Mouse (Mus musculus) T-helper 17 cell (primary cell): ENCODE measurements around the gene Pyy.

ENCODE experiments used
- in situ Hi-C, 2 experiments: fragments of 300-600 bp; cut with MboI, MseI; formaldehyde crosslinking; loops; 1 replicate in 1 of 2; 2 replicates in 1 of 2; pipeline ENCODE4 v1.15.1; 2025; ENCODE audit warnings: high pct_unique_total_duplicates in 2 of 2

The Pyy gene

GRCm38 (mm10) chr11:102096887-102097391 lies 10.7 kb downstream of the Pyy start:
- in situ Hi-C loops = no loop called here

GRCm38 (mm10) chr11:102096446-102096845 lies 11.2 kb downstream of the Pyy start:
- in situ Hi-C loops = no loop called here

GRCm38 (mm10) chr11:102095676-102096075 lies 12.0 kb downstream of the Pyy start:
- in situ Hi-C loops = no loop called here

GRCm38 (mm10) chr11:102089088-102089808 lies 18.4 kb downstream of the Pyy start:
- in situ Hi-C loops = no loop called here

- in situ Hi-C loops = no loop called here
Observed at GRCm38 (mm10) chr11:102087931-102088898, 19.4 kb downstream of the Pyy start, which contains the start of gene Mpp2. Gene Mpp2 (minus strand): TSS chr11:102088515.

- in situ Hi-C loops = no loop called here
Observed at GRCm38 (mm10) chr11:102087081-102087751, 20.4 kb downstream of the Pyy start.

GRCm38 (mm10) chr11:102086331-102086730 lies 21.3 kb downstream of the Pyy start:
- in situ Hi-C loops = no loop called here

GRCm38 (mm10) chr11:102084159-102084558 lies 23.5 kb downstream of the Pyy start:
- in situ Hi-C loops = no loop called here

- in situ Hi-C loops = no loop called here
Observed at GRCm38 (mm10) chr11:102083193-102083592, 24.4 kb downstream of the Pyy start.

- in situ Hi-C loops = no loop called here
Observed at GRCm38 (mm10) chr11:102082322-102082721, 25.3 kb downstream of the Pyy start.

GRCm38 (mm10) chr11:102073722-102074121 lies 33.9 kb downstream of the Pyy start:
- in situ Hi-C loops = no loop called here

GRCm38 (mm10) chr11:102072729-102073128 lies 34.9 kb downstream of the Pyy start:
- in situ Hi-C loops = no loop called here

GRCm38 (mm10) chr11:102070426-102070825 lies 37.2 kb downstream of the Pyy start:
- in situ Hi-C loops = no loop called here

GRCm38 (mm10) chr11:102069633-102070032 lies 38.0 kb downstream of the Pyy start:
- in situ Hi-C loops = loop anchor here (5.0 kb wide), 2 partner anchors 68 to 78 kb away; partner anchors contain the start of gene Nags (in 1 of the 2)

- in situ Hi-C loops = loop anchor here (5.0 kb wide), 2 partner anchors 68 to 78 kb away; partner anchors contain the start of gene Nags (in 1 of the 2)
Observed at GRCm38 (mm10) chr11:102068969-102069368, 38.7 kb downstream of the Pyy start.

GRCm38 (mm10) chr11:102063076-102063475 lies 44.6 kb downstream of the Pyy start:
- in situ Hi-C loops = no loop called here

GRCm38 (mm10) chr11:102061941-102062473 lies 45.6 kb downstream of the Pyy start:
- in situ Hi-C loops = no loop called here

- in situ Hi-C loops = no loop called here
Observed at GRCm38 (mm10) chr11:102061236-102061940, 46.2 kb downstream of the Pyy start.
